Mouse (Mus musculus) CD4-positive, CD25-positive, alpha-beta regulatory T cell, adult 4 months (primary cell): ENCODE data around the gene Rab3gap1. TPM values are rescaled to one million over a fixed set of nuclear protein-coding genes. Genes with fewer than 3 reads are reported as not detected.

Experiments used
- ATAC-seq: one replicate; pipeline ENCODE4 v1.8.0; 2017
- polyA plus RNA-seq, 2 experiments: library from polyadenylated mRNA; unstranded; fragments of 100-300 nt; shearing (Covaris generic); gene quantifications; one replicate each; pipeline ENCODE4 v1.2.1; 2017

Rab3gap1 gene
- 10 to 100 TPM; 60.2 to 85.7 TPM for polyA plus RNA-seq

DNA sequence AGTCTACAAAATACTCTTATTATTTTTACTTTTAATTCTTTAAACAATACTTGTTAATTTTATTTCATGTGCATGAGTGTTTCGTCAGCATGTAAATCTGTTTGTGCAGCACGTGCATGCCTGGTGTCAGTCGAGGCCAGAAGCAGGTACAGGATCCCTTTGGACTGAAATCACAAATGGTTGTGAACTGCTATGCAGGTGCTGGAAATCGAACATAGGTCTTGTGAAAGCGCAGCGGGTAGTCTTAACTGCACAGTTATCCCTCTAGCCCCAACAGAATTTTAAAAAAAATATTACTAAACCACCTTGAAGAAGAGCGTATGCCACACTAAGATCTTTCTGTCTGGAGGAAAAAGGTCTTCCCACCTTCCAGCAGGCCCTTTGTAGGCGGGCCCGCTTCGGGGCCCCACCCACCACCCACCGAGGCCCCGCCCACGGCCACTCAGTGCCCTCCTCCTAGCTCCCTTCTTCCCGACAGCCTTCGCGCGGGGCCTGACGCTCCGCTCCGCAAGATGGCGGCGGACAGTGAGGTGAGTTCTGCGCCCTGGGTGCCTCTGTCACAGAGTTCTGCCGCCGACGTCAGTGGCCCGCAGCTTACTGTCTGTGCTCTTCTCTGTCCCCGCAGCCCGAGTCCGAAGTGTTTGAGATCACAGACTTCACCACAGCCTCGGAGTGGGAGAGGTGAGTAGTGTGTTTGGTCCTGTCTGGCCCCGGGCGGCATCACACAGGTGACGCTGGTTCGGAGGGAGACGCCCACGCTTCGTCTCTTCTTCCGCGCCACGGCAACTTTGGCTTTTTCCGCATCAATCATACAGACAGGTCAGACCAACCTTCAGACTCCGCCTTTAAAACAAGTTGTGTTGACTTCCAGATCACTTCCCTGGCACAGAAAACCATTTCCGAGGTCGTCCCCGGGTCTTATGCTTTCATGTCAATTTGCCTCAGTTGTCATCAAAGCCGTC is at the start of gene Rab3gap1:
Gene Rab3gap1 (plus strand): TSS at position 474 of the 962 bp plus-strand sequence.
- ATAC-seq, result peak; percentile 92

- peak; percentile 76 for ATAC-seq
Measured at GRCm38 (mm10) chr1:127827325-127827724, 41.2 kb upstream of the Rab3gap1 start.

DNA sequence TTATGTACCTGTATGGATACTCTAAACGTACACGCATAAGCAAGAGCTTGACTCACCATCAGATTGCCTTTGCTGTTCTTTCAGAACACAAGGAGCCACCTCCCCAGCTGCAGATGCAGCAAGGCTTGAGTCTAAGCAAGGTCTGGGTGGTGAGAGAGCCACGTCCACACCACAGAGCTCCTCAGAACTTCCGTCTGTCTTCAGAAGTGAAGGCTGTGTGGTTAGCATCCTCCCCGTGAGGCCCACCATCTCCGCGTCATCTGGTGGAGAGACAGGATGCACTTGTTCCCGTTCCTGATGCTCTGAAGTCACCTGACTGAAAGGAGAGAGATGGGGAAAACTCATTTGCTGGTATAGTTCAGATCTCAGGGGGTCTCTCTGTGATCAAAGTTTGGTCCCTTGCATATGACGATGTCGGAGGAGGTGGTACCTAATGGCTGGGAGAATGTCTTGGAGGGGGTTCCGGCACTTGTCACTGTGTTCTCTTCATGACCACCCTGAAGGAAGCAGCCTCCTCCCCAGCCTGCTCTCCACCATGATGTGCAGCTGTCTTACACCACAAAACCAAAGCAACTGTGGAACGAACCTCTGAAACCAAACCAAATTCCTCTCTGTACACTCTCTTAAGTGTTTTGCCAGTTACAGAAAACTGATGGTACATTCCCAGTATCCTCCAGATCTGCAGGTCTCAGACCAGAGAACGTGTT is 38.2 kb upstream of the Rab3gap1 start:
- peak; percentile 85 for ATAC-seq

DNA sequence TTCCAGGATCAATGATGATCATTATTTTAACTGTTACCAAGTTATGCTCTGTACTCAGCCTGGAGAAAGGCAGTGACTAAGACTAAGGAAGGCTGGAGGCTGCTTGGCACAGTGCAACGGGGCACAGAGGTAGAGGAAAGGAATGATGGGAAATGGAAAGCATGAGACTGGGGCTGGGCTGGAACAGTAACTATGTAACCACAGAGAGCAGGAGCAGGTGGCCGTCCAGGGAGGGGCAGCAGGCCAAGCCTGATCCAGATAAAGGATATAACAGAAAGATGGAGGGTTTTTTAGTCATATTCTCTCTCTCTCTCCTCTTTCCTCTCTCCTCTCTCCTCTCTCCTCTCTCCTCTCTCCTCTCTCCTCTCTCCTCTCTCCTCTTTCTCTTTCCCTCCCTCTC is 34.9 kb upstream of the Rab3gap1 start:
- ATAC-seq, result no peak

DNA sequence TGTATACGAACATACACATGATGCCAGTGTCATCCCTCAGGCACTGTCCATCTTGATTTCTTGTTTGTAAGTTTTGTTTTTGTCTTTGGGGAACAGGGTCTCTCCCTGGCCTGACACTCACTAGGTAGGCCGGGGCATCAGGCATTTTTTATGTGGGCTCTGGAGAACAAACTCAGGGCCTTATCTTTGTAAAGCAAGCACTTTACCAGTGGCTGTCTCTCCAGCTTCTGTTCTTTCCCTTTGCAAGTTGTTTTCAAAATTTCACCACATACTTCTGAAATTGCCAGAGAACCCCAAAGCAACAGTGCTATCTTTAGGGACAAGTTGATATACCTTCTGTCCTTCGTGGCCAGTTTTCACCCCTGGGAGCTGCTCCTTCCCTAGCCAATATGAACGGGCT is 34.4 kb upstream of the Rab3gap1 start:
- no peak for ATAC-seq

DNA sequence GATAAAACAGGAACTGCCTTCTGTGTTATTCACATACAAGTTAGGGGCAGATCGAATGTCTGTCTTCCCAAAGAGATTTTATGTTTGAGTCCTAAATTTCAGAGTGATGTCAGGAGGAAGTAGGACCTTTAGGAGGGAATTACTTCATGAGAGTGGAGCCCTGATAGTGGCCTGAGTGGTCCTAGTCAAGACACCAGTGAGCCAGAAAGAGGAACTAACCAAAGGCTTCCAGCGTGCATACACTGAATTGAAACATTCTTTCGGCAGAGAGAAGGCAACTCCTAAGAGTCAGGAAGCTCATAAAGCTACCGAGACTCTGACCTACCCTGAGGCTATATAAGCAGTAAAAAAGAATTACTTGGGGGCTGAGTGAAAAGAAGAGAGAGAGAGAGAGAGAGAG is 32.0 kb upstream of the Rab3gap1 start:
- ATAC-seq, result no peak

DNA sequence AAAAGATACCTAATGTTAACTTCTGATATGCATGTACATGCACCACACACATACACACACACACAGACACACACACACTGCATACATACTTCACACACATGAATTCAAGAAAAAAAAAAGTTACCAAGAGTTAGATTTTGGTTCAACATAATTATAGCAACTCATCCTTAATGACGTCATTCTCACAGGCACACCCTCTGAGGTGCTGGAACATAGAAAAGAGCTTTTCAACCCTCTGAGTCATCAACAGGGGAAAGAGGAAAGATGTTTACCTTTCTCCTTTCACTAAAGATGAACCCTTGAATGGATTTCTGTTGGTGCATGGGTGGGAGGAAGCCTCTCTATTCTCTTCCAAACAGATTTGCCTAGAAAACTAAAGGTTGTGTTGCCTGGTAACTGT is 30.0 kb upstream of the Rab3gap1 start:
- ATAC-seq, result no peak

- ATAC-seq, result no peak
Measured at GRCm38 (mm10) chr1:127845472-127845871, 23.1 kb upstream of the Rab3gap1 start.

GRCm38 (mm10) chr1:127850075-127850610 is 18.4 kb upstream of the Rab3gap1 start:
- peak; percentile 81 for ATAC-seq

DNA sequence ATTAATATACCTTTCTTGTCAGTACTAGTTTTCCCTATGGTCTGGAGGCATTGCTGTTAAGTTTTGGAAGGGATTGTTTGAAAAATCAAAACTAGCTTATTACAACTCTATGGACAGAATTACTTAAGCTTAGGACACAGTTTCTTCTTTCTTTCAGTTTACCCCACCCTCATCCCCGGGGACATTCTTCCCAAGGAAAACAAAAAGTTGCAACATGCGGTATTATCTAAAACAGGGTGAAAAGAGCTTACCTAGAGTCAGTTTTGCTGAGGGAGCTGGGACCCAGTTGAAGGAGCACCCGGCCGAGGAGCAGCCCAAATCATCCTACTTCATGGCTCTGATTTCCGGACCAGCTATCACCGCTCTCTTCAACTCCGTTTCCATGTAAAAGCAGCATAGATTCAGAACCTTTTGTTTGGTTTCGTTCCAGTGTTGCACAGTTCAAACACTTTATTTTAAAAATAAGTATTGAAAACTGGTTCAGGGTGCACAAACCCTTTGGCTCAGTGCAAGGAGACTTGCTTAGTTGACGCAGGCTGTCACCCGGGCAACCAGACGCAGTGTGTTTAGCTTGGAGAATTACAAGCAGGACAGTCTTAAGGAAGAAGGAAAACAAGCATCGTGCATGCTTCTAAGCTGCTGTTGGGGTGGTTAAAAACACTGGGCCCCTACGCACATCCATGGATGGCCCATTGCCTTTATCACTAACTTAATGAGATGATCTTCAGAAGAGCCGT is 13.9 kb upstream of the Rab3gap1 start, which contains the start of gene Map3k19:
Gene Map3k19 (minus strand): TSS at position 546 of the 737 bp plus-strand sequence.
- no peak for ATAC-seq

- peak; percentile 76 for ATAC-seq
Measured at GRCm38 (mm10) chr1:127858945-127859648, 9.5 kb upstream of the Rab3gap1 start.

DNA sequence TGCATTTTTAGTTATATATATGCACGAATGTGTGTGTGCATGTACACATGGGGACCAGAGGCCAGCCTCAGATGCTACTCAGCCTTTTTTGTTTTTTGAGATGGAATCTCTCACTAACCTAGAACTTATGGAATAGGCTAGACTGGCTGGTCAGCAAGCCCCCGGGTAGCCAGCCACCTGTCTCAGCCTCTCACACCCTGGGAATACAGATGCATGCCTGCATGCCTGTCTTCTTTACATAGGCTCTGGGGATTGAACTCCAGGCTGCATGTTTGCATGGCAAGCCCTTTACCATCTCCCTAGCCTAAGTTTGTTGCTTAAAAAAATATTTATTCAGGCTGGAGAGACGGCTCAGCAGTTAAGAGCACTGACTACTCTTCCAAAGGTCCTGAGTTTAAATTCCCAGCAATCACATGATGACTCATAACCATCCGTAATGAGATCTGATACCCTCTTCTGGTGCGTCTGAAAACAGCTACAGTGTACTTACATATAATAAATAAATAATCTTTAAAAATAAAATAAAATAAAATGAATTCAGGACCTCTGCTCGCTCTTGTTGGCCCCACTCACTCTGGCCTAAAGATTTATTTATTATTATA is 8.7 kb upstream of the Rab3gap1 start:
- no peak for ATAC-seq

DNA sequence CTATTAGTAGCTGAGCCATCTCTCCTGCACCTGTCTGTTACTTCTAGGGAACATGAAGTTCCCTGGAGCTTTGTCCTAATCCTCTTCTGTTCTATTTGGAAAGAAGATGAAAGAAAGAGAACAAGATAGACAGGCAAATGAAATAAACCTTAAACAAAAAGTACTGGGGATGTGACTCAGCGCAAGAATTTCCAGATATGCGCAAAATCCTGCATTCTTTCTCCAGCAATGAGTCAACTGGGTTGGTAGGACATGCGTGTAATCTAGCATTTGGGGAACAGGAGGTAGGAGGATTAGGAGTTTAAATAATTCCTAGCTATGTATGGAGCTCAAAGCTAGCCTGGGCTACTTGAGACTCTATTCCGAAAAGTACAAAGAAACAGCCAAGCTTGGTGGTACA is 8.1 kb upstream of the Rab3gap1 start:
- no peak for ATAC-seq

GRCm38 (mm10) chr1:127861900-127862299 is 6.7 kb upstream of the Rab3gap1 start:
- peak; percentile 56 for ATAC-seq

DNA sequence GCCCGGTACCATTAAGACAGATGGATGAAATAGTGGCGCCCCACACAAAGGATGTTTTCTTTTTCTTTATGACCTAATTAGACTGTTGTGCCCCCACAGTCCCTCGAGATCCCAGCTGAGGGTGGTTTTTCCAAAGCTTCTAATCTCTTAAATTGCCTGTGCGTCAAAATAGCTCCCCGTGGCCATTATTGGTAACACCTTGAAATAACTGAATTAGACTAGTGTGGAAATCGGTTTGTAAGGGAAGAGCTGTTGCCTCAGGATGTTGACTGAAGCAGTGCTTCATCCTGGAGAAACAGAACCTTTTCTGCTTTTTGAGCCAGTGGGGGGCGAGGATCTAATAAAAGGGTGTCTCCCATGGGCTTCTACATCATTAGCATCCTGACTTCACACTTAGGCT is 4.8 kb upstream of the Rab3gap1 start:
- no peak for ATAC-seq

DNA sequence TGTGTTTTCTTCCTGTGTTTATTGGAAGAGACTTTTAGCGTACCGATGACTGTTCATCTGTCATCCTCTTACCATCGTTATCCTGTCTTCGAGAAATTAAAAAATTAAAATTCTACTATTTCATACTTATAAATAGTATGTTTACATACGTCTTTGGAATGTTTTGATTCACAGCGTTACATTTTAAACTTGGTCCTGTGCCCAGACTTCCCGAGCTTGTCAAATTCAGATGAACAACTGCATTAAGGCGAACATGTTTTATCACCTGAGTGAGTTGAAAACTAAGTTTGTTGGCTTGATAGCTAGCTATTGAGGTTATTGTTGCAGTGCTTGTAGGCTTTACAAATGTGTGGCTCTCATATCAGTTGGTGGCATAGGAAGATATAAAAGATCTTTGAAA is 703 bp downstream of the Rab3gap1 start:
- ATAC-seq, result no peak

DNA sequence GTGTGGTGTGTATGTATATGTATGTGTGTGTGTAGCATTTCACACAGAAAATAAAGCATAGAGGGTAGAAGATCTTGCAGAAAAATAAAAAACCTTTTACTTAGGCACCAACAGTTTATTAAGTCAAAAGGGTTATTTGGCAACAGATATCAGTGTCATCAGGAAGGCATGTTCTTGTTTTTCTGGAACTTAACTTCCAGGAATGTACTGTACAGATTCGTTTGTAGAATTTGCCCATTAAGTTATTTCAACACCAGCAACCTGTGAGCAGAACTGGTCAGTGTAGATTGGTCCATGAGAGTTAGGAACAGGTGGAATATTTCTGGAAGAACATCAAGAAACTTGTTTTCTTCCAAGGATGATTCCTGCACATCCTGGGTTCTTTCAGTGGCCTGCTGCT is 30.8 kb downstream of the Rab3gap1 start:
- ATAC-seq, result no peak

GRCm38 (mm10) chr1:127904774-127905385 is 36.3 kb downstream of the Rab3gap1 start:
- ATAC-seq, result no peak

DNA sequence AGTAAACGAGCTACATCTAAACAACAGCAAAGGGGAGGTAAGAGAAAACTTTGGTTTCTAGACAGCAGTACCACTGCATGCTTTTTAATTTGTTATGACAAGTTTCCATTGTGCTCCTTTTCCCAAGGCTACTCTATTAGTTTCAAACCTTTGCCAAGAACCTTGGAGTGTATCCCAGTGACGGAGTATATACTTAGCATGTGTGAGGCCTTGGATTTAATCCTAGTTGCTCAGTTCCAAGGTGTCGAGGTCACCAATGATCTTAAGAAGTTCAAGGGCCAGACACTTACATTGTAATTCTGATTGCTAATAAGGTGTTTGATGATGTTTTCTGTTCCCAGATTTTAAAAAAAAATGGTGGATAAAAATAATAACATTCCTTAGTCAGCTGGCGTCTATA is 44.5 kb downstream of the Rab3gap1 start:
- ATAC-seq, result no peak

- ATAC-seq, result no peak
Measured at GRCm38 (mm10) chr1:127915316-127915715, 46.7 kb downstream of the Rab3gap1 start.

DNA sequence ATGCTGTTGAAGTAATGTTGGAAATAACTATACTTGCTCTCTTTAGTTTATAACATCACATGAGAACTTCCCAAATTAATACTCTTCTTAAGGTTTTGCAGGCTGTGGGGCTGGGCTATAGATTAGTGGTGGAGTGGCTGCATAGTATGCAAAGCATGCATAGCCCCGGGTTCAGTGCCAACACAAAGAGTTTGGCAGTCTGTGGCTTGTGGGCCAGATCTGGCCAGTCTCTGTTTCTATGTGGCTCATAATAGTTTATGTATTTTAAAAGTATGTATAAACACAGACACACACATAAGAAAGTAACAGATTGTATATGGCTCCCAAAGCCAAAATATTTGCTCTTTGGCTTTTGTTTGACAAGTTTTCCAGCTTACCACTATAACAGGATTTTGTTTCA is 47.2 kb downstream of the Rab3gap1 start:
- ATAC-seq, result no peak
